Mouse (Mus musculus) hindbrain, embryonic 16.5 days (tissue): ENCODE data around the gene Vps54. TPM values are rescaled to one million over a fixed set of nuclear protein-coding genes. Genes with fewer than 3 reads are reported as not detected.
"Not testable (repeated sequence)": the region's sequence is repeated elsewhere in the genome, so short reads cannot be mapped to it uniquely, and the experiment has no call there.

Experiments
- ATAC-seq: fragments of 200-750 bp; cut with Nextera tagmentation; 2 replicates; pipeline ENCODE4 v1.8.0; 2017; ENCODE audit warnings: moderate TSS enrichment, moderate library complexity
- H3K27ac ChIP-seq: fragments of 300-500 bp; sonication (generic); 2 replicates; pipeline ENCODE4 v1.5.1; 2014; ENCODE audit warnings: low read depth, mild to moderate bottlenecking, control low read depth, low read length, moderate library complexity
- H3K27me3 ChIP-seq: fragments of 300-500 bp; sonication (generic); replicated peaks from 2 replicates; pipeline ENCODE4 v1.6.1; 2014; ENCODE audit warnings: low read length; ENCODE audit not compliant: control insufficient read depth, insufficient read depth
- H3K36me3 ChIP-seq: fragments of 300-500 bp; sonication (generic); 2 replicates; pipeline ENCODE4 v1.6.1; 2014; ENCODE audit warnings: mild to moderate bottlenecking, low read length, moderate library complexity, mixed read lengths; ENCODE audit not compliant: control insufficient read depth, insufficient read depth
- H3K4me1 ChIP-seq: fragments of 300-500 bp; sonication (generic); 2 replicates; pipeline ENCODE4 v1.6.1; 2014; ENCODE audit warnings: low read depth, low read length; ENCODE audit not compliant: control insufficient read depth, insufficient read depth
- H3K4me2 ChIP-seq: fragments of 300-500 bp; sonication (generic); 2 replicates; pipeline ENCODE4 v1.6.1; 2014; ENCODE audit warnings: mild to moderate bottlenecking, low read length, control low read depth, moderate library complexity
- H3K4me3 ChIP-seq: fragments of 300-500 bp; sonication (generic); 2 replicates; pipeline ENCODE4 v1.5.1; 2014; ENCODE audit warnings: mild to moderate bottlenecking, low read length, control low read depth, moderate library complexity
- H3K9ac ChIP-seq: fragments of 300-500 bp; sonication (generic); 2 replicates; pipeline ENCODE4 v1.6.1; 2014; ENCODE audit warnings: low read depth, mild to moderate bottlenecking, control low read depth, low read length, moderate library complexity
- H3K9me3 ChIP-seq: fragments of 300-500 bp; sonication (generic); 2 replicates; pipeline ENCODE4 v1.6.1; 2014; ENCODE audit warnings: mild to moderate bottlenecking, low read length, moderate library complexity; ENCODE audit not compliant: control insufficient read depth
- WGBS: fragments of 180-500 bp; shearing (Covaris S2); extraction: QIAGEN DNeasy Blood & Tissue Kit; methylation state at CpG from one replicate; pipeline ENCODE4 v1.1.7; 2014; 5-methylcytosine and 5-hydroxymethylcytosine counted together
- polyA plus RNA-seq: library from polyadenylated mRNA; unstranded; fragments of >200 nt; fragmentation: Nextera tagmentation; extraction: Ambion mirVana; gene quantifications from 2 replicates; pipeline ENCODE4 v1.2.1, GENCODE M21; 2015

The Vps54 gene
- polyA plus RNA-seq, 1 experiment from 2014 or later: 7.4 TPM

- Histone ChIP-seq H3K4me1 (peaks cover 12% of the 10 kb centered on the region), H3K27me3 (no peaks in the 10 kb centered on the region), H3K4me2 (peak overlapping the region; percentile 59), H3K4me3 (peak overlapping the region; percentile 94), H3K9me3 (no peaks in the 10 kb centered on the region), H3K9ac (peak overlapping the region; percentile 97), H3K27ac (no peak overlapping the region), H3K36me3 (no peaks in the 10 kb centered on the region)
- no peak for ATAC-seq
- WGBS: 94% methylated on average over 2 of the region's 2 CpGs
Measured at GRCm38 (mm10) chr11:21237474-21238278, 1.4 kb upstream of the Vps54 start.

GRCm38 (mm10) chr11:21238279-21239020 lies 631 bp upstream of the Vps54 start:
- WGBS: 2% methylated on average over 30 of the region's 65 CpGs

DNA sequence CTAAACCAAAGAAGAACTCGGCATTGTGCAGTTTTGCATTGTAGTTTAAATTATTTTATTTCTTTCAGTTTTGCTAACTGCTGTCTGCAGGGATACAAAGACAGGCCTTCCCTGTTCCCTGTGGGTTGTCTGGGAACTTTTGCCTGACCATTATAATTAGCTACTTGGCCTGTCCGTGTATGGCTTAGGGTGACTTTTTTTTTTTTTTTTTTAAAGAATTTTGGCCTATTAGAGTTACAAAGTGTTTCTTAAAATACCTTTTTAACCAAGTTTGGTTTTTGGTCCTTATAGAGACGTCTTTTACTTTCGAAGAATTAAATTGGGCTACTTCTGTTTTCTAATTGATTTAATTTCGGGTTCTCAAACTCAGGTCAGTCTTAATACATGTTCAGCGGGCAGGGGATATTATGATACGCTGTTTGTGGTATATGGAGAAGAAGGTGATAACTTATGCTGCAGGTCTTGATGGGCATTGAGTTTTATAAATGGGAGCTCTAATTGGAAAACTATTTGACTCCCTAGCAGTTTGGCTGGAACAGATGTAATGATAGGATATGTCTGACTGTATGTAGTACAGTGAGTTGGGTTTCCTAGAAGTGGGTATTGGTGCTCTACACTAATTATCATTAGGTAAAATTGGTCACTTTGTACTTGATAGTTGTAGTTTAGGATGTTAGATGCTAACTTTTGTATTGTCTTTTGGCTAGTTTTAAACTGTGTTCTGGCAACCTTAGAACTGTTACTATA lies 855 bp downstream of the Vps54 start:
- peak overlapping the region; percentile 97 for H3K27ac ChIP-seq
- ATAC-seq: no peak
- no peaks in the 10 kb centered on the region for H3K36me3 ChIP-seq
- H3K4me2 ChIP-seq: peak overlapping the region; percentile 59
- WGBS: 26% methylated on average over 7 of the region's 7 CpGs
- H3K9ac ChIP-seq: peak overlapping the region; percentile 97
- no peaks in the 10 kb centered on the region for H3K9me3 ChIP-seq
- H3K4me1 ChIP-seq: peaks cover 14% of the 10 kb centered on the region
- H3K4me3 ChIP-seq: peak overlapping the region; percentile 94
- H3K27me3 ChIP-seq: no peaks in the 10 kb centered on the region

More at GRCm38 (mm10) chr11:21238279-21239020, 631 bp upstream of the Vps54 start:
- H3K9me3 ChIP-seq: no peaks in the 10 kb centered on the region
- peak overlapping the region; percentile 59 for H3K4me2 ChIP-seq
- H3K9ac ChIP-seq: peak overlapping the region; percentile 97
- ATAC-seq: peak; percentile 93
- no peaks in the 10 kb centered on the region for H3K36me3 ChIP-seq
- H3K4me1 ChIP-seq: peaks cover 14% of the 10 kb centered on the region
- H3K4me3 ChIP-seq: peak overlapping the region; percentile 94
- H3K27me3 ChIP-seq: no peaks in the 10 kb centered on the region
- H3K27ac ChIP-seq: peak overlapping the region; percentile 97

DNA sequence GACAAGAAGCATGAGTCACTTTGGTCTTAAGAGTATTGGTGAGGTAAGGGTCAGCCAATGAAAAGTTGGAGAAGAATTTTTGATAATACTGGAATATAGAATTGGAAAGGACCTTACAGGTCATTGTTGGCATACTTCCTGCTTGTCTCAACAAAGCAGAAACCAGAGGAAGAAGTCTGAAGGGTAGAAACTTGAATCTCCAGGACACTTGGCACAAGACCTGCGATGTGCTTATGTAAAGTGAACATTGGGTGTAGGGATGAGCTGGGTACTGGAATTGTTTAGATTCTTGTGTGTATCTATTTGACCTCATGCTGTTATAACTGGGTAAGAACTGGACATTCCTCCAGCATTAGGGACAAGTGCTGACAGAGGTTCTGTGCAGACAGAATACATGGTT lies 2.3 kb downstream of the Vps54 start:
- Histone ChIP-seq H3K4me1 (peaks cover 14% of the 10 kb centered on the region), H3K9ac (no peak overlapping the region), H3K9me3 (no peaks in the 10 kb centered on the region), H3K27ac (no peak overlapping the region), H3K4me3 (no peak overlapping the region), H3K27me3 (no peaks in the 10 kb centered on the region), H3K36me3 (no peaks in the 10 kb centered on the region), H3K4me2 (peak overlapping the region; percentile 12; the same call in 1 of the 2 replicates)
- WGBS: 72% methylated on average over 1 of the region's 1 CpGs
- no peak for ATAC-seq

DNA sequence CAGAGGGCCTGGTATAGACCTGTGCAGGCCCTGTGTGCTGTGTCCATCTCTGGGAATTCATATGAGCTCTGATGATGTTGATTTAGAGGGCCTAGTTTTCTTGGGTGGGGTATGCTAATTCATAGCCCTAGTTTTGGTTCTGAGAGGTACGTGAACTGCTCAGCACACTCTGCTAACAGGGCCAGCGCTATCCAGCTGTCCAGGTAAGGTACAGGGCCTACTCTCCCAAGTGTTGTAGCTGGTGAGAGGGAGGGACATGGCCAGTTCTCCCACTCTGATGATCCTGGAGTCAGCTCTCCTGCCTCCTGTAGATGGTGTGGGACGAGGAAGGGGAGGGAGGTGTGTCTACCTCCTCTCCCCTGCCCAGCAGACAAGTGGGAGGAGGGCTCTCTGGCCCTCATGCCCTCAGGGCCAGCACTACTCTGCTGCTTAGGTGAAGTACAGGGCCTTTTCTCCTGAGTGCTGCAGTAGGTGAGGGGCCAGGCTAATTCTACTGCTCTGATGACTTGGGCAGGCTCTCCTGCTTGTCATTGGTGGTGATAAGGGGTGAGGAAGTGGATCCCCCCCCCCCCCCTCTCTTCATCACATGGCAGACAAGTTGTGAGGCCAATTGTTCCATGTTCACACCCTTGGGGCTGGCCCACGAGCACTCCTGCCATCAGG lies 8.3 kb downstream of the Vps54 start:
- ATAC-seq: peak; percentile 25; the same call in 1 of the 2 replicates
- no peaks in the 10 kb centered on the region for H3K9me3 ChIP-seq
- no peak overlapping the region for H3K27ac ChIP-seq
- H3K27me3 ChIP-seq: no peaks in the 10 kb centered on the region
- peaks cover 2% of the 10 kb centered on the region; the same call in 1 of the 2 replicates for H3K4me1 ChIP-seq
- no peak overlapping the region for H3K4me2 ChIP-seq
- no peaks in the 10 kb centered on the region; the same call in 1 of the 2 replicates for H3K36me3 ChIP-seq
- WGBS: 94% methylated on average over 4 of the region's 4 CpGs
- H3K4me3 ChIP-seq: no peak overlapping the region
- H3K9ac ChIP-seq: no peak overlapping the region

- Histone ChIP-seq H3K9me3 (no peaks in the 10 kb centered on the region), H3K9ac (no peak overlapping the region)
- WGBS: 100% methylated on average over 1 of the region's 1 CpGs
Measured at GRCm38 (mm10) chr11:21247940-21248339, 8.9 kb downstream of the Vps54 start.

GRCm38 (mm10) chr11:21250366-21250765 lies 11.3 kb downstream of the Vps54 start:
- H3K27me3 ChIP-seq: no peaks in the 10 kb centered on the region
- WGBS: 97% methylated on average over 1 of the region's 1 CpGs
- H3K9me3 ChIP-seq: no peaks in the 10 kb centered on the region
- no peaks in the 10 kb centered on the region; the same call in 1 of the 2 replicates for H3K36me3 ChIP-seq
- no peak overlapping the region for H3K27ac ChIP-seq
- H3K9ac ChIP-seq: no peak overlapping the region
- no peaks in the 10 kb centered on the region for H3K4me1 ChIP-seq
- no peak for ATAC-seq
- no peak overlapping the region for H3K4me3 ChIP-seq
- H3K4me2 ChIP-seq: no peak overlapping the region

More at GRCm38 (mm10) chr11:21247940-21248339, 8.9 kb downstream of the Vps54 start:
- H3K4me2 ChIP-seq: no peak overlapping the region
- no peaks in the 10 kb centered on the region for H3K27me3 ChIP-seq
- no peaks in the 10 kb centered on the region; the same call in 1 of the 2 replicates for H3K36me3 ChIP-seq
- peak; percentile 37 for ATAC-seq
- no peak overlapping the region for H3K4me3 ChIP-seq
- H3K27ac ChIP-seq: no peak overlapping the region
- H3K4me1 ChIP-seq: peaks cover 2% of the 10 kb centered on the region; the same call in 1 of the 2 replicates

DNA sequence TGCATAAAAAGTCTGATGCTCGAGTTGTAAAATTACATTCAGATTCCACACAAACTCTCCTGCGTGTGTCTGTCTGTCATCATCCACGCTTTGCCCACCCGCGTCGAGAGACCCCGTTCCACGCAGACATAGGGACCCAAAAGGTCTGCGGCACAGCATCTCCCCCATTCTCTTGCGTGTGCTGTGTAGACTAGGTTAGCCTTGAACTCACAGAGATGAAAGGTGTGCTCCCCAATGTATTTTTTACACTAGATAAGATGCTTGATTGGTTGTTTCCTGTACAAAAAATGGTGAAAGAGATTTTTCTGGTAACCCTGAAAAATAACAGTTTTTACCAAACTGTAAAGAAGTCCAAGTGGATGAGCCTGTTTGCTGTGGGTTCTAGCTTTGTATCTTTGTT lies 19.5 kb downstream of the Vps54 start:
- H3K36me3 ChIP-seq, H3K27me3 ChIP-seq, H3K4me1 ChIP-seq, H3K4me2 ChIP-seq, ATAC-seq, H3K9me3 ChIP-seq, H3K4me3 ChIP-seq, H3K27ac ChIP-seq, H3K9ac ChIP-seq: not testable (repeated sequence)
- WGBS: 97% methylated on average over 10 of the region's 10 CpGs
